Mouse (Mus musculus) intestine, postnatal 0 days (tissue): ENCODE data around the gene Pmepa1. TPM values are rescaled to one million over a fixed set of nuclear protein-coding genes. Genes with fewer than 3 reads are reported as not detected.
A peak's percentile ranks its signal among the peaks of the same experiment; 100 is the strongest.

ENCODE experiments used
- ATAC-seq: fragments of 200-750 bp; cut with Nextera tagmentation; 2 replicates; pipeline ENCODE4 v1.8.0; 2017; ENCODE audit warnings: mild to moderate bottlenecking, moderate TSS enrichment, moderate library complexity
- H3K27ac ChIP-seq: fragments of 300-500 bp; sonication (generic); 2 replicates; pipeline ENCODE4 v1.5.1; 2014; ENCODE audit warnings: mild to moderate bottlenecking, low read depth, low read length, moderate library complexity
- H3K27me3 ChIP-seq: fragments of 300-500 bp; sonication (generic); replicated peaks from 2 replicates; pipeline ENCODE4 v1.6.1; 2014; ENCODE audit warnings: low read length, mixed read lengths; ENCODE audit not compliant: control insufficient read depth, insufficient read depth
- H3K36me3 ChIP-seq: fragments of 300-500 bp; sonication (generic); 2 replicates; pipeline ENCODE4 v1.6.1; 2014; ENCODE audit warnings: mild to moderate bottlenecking, moderate library complexity; ENCODE audit not compliant: control insufficient read depth, insufficient read depth
- H3K4me1 ChIP-seq: fragments of 300-500 bp; sonication (generic); replicated peaks from 2 replicates; pipeline ENCODE4 v1.6.1; 2014; ENCODE audit warnings: antibody characterized with exemption, low read length, mixed read lengths; ENCODE audit not compliant: control insufficient read depth, insufficient read depth
- H3K4me2 ChIP-seq: fragments of 300-500 bp; sonication (generic); replicated peaks from 2 replicates; pipeline ENCODE4 v1.6.1; 2014; ENCODE audit warnings: low read depth, mild to moderate bottlenecking, moderate library complexity
- H3K4me3 ChIP-seq: fragments of 300-500 bp; sonication (generic); 2 replicates; pipeline ENCODE4 v1.5.1; 2014; ENCODE audit warnings: low read depth, low read length
- H3K9ac ChIP-seq: fragments of 300-500 bp; sonication (generic); 2 replicates; pipeline ENCODE4 v1.6.1; 2014; ENCODE audit warnings: mild to moderate bottlenecking, low read depth, low read length
- H3K9me3 ChIP-seq: fragments of 300-500 bp; sonication (generic); 2 replicates; pipeline ENCODE4 v1.6.1; 2016; ENCODE audit warnings: mixed run types; ENCODE audit not compliant: control insufficient read depth
- CTCF ChIP-seq: sonication (generic); IDR thresholded peaks from 2 replicates; pipeline ENCODE4 v1.5.1; 2016; ENCODE audit warnings: low read depth, mild to moderate bottlenecking, control low read depth, antibody characterized with exemption, moderate library complexity
- WGBS: fragments of 180-500 bp; shearing (Covaris S2); extraction: QIAGEN DNeasy Blood & Tissue Kit; methylation state at CpG from one replicate; pipeline ENCODE4 v1.1.7; 2014; 5-methylcytosine and 5-hydroxymethylcytosine counted together
- polyA plus RNA-seq: library from polyadenylated mRNA; unstranded; fragments of >200 nt; fragmentation: Nextera tagmentation; extraction: Ambion mirVana; gene quantifications from 2 replicates; pipeline ENCODE4 v1.2.1, GENCODE M21; 2015

The Pmepa1 gene
- polyA plus RNA-seq, 1 experiment from 2014 or later, result 5.9 TPM

- ATAC-seq, result peak; percentile 6; the same call in 1 of the 2 replicates
- Histone ChIP-seq H3K9ac (no peak overlapping the region), H3K4me2 (peak overlapping the region; percentile 37; the same call in 1 of the 2 replicates), H3K27ac (peak overlapping the region; percentile 42; the same call in 1 of the 2 replicates), H3K9me3 (no peaks in the 10 kb centered on the region), H3K4me3 (no peak overlapping the region), H3K27me3 (no peaks in the 10 kb centered on the region), H3K36me3 (no peaks in the 10 kb centered on the region), H3K4me1 (no peaks in the 10 kb centered on the region)
- WGBS, result 41% methylated on average over 10 of the region's 10 CpGs
- TF ChIP-seq CTCF, result peak; percentile 84
These were observed 56.9 kb downstream of the Pmepa1 start for GRCm38 (mm10) chr2:173219256-173219954.

GRCm38 (mm10) chr2:173218416-173219141 is 57.8 kb downstream of the Pmepa1 start, which contains the start of gene Zbp1:
Zbp1 (minus strand) TSS chr2:173218923.
- H3K9me3 ChIP-seq, result no peaks in the 10 kb centered on the region
- H3K27ac ChIP-seq, result peak within 1 kb of the TSS; percentile 42
- no peaks in the 10 kb centered on the region for H3K4me1 ChIP-seq
- no peak within 1 kb of the TSS for H3K4me3 ChIP-seq
- H3K27me3 ChIP-seq, result no peaks in the 10 kb centered on the region
- H3K4me2 ChIP-seq, result peak within 1 kb of the TSS; percentile 37; the same call in 1 of the 2 replicates
- TF ChIP-seq CTCF, result no peak
- WGBS, result 54% methylated on average over 11 of the region's 11 CpGs
- no peak within 1 kb of the TSS for H3K9ac ChIP-seq
- no peaks in the 10 kb centered on the region for H3K36me3 ChIP-seq
- peak; percentile 39 for ATAC-seq

- no peak overlapping the region for H3K9ac ChIP-seq
- H3K4me1 ChIP-seq, result no peaks in the 10 kb centered on the region
- WGBS, result 65% methylated on average over 5 of the region's 5 CpGs
- peak; percentile 79 for ATAC-seq
- no peaks in the 10 kb centered on the region for H3K27me3 ChIP-seq
- H3K36me3 ChIP-seq, result no peaks in the 10 kb centered on the region
- no peak overlapping the region for H3K4me3 ChIP-seq
- no peak for TF ChIP-seq CTCF
- H3K27ac ChIP-seq, result no peak overlapping the region
- no peak overlapping the region for H3K4me2 ChIP-seq
- H3K9me3 ChIP-seq, result no peaks in the 10 kb centered on the region
These were observed 58.5 kb downstream of the Pmepa1 start for GRCm38 (mm10) chr2:173217763-173218258.

- no peak overlapping the region for H3K9ac ChIP-seq
- H3K27ac ChIP-seq, result no peak overlapping the region
- TF ChIP-seq CTCF, result no peak
- H3K4me3 ChIP-seq, result no peak overlapping the region
- WGBS, result 67% methylated on average over 3 of the region's 3 CpGs
- H3K27me3 ChIP-seq, result no peaks in the 10 kb centered on the region
- ATAC-seq, result no peak
- H3K4me2 ChIP-seq, result no peak overlapping the region
- H3K9me3 ChIP-seq, result no peaks in the 10 kb centered on the region
- H3K4me1 ChIP-seq, result no peaks in the 10 kb centered on the region
- H3K36me3 ChIP-seq, result no peaks in the 10 kb centered on the region
These were observed 59.1 kb downstream of the Pmepa1 start for GRCm38 (mm10) chr2:173217246-173217645.

GRCm38 (mm10) chr2:173216840-173217239 is 59.5 kb downstream of the Pmepa1 start:
- Histone ChIP-seq H3K27ac (no peak overlapping the region), H3K27me3 (no peaks in the 10 kb centered on the region), H3K9me3 (no peaks in the 10 kb centered on the region), H3K9ac (no peak overlapping the region), H3K36me3 (no peaks in the 10 kb centered on the region), H3K4me1 (no peaks in the 10 kb centered on the region), H3K4me2 (no peak overlapping the region), H3K4me3 (no peak overlapping the region)
- no peak for TF ChIP-seq CTCF
- no peak for ATAC-seq
- WGBS, result 85% methylated on average over 7 of the region's 7 CpGs

- Histone ChIP-seq H3K27ac (no peak overlapping the region), H3K9ac (no peak overlapping the region), H3K27me3 (no peaks in the 10 kb centered on the region), H3K4me1 (no peaks in the 10 kb centered on the region), H3K9me3 (no peaks in the 10 kb centered on the region), H3K36me3 (no peaks in the 10 kb centered on the region; the same call in 1 of the 2 replicates), H3K4me3 (no peak overlapping the region), H3K4me2 (no peak overlapping the region)
- WGBS, result 77% methylated on average over 4 of the region's 4 CpGs
- no peak for ATAC-seq
- TF ChIP-seq CTCF, result no peak
These were observed 64.1 kb downstream of the Pmepa1 start for GRCm38 (mm10) chr2:173212227-173212626.
